Mouse (Mus musculus) forebrain, embryonic 13.5 days (tissue): ENCODE measurements around the gene Jade2. TPM values are rescaled to one million over a fixed set of nuclear protein-coding genes. Genes with fewer than 3 reads are reported as not detected.

ENCODE experiments used
- ATAC-seq: fragments of 200-750 bp; cut with Nextera tagmentation; 2 replicates; pipeline ENCODE4 v1.8.0; 2017
- H3K27ac ChIP-seq: fragments of 300-500 bp; sonication (generic); 2 replicates; pipeline ENCODE4 v1.5.1; 2015; ENCODE audit warnings: inconsistent platforms, mild to moderate bottlenecking, moderate library complexity
- H3K27me3 ChIP-seq: fragments of 300-500 bp; sonication (generic); 2 replicates; pipeline ENCODE4 v1.6.1; 2015; ENCODE audit warnings: mild to moderate bottlenecking, inconsistent platforms
- H3K36me3 ChIP-seq: fragments of 300-500 bp; sonication (generic); 2 replicates; pipeline ENCODE4 v1.6.1; 2015; ENCODE audit warnings: mild to moderate bottlenecking, inconsistent platforms; ENCODE audit not compliant: poor library complexity, severe bottlenecking
- H3K4me1 ChIP-seq: fragments of 300-500 bp; sonication (generic); 2 replicates; pipeline ENCODE4 v1.6.1; 2015; ENCODE audit warnings: inconsistent platforms
- H3K4me2 ChIP-seq: fragments of 300-500 bp; sonication (generic); 2 replicates; pipeline ENCODE4 v1.6.1; 2015; ENCODE audit warnings: inconsistent platforms, mild to moderate bottlenecking, moderate library complexity
- H3K4me3 ChIP-seq: fragments of 300-500 bp; sonication (generic); 2 replicates; pipeline ENCODE4 v1.5.1; 2015; ENCODE audit warnings: mild to moderate bottlenecking, inconsistent platforms
- H3K9ac ChIP-seq: fragments of 300-500 bp; sonication (generic); 2 replicates; pipeline ENCODE4 v1.6.1; 2015; ENCODE audit warnings: mild to moderate bottlenecking, inconsistent platforms
- H3K9me3 ChIP-seq: fragments of 300-500 bp; sonication (generic); replicated peaks from 2 replicates; pipeline ENCODE4 v1.6.1; 2016; ENCODE audit warnings: inconsistent platforms
- WGBS: fragments of 180-500 bp; shearing (Covaris S2); methylation state at CpG from one replicate; pipeline ENCODE4 v1.1.7; 2015; 5-methylcytosine and 5-hydroxymethylcytosine counted together
- polyA plus RNA-seq: library from polyadenylated mRNA; unstranded; fragments of >200 nt; fragmentation: Nextera tagmentation; extraction: Ambion mirVana; gene quantifications from 2 replicates; pipeline ENCODE4 v1.2.1, GENCODE M21; 2015

The Jade2 gene
- polyA plus RNA-seq, 1 experiment from 2014 or later = 0.27 TPM

- Histone ChIP-seq H3K4me2 (no peak overlapping the region), H3K27me3 (no peaks in the 10 kb centered on the region), H3K4me3 (no peak overlapping the region), H3K36me3 (no peaks in the 10 kb centered on the region), H3K9me3 (no peaks in the 10 kb centered on the region), H3K4me1 (peaks cover 9% of the 10 kb centered on the region), H3K9ac (no peak overlapping the region), H3K27ac (no peak overlapping the region)
- 82% methylated on average over 9 of the region's 9 CpGs for WGBS
- ATAC-seq = no peak
Observed at GRCm38 (mm10) chr11:51841149-51841548, 16.3 kb downstream of the Jade2 start.

- Histone ChIP-seq H3K9me3 (no peaks in the 10 kb centered on the region), H3K27me3 (no peaks in the 10 kb centered on the region), H3K4me3 (no peak overlapping the region), H3K27ac (no peak overlapping the region), H3K4me2 (no peak overlapping the region), H3K9ac (no peak overlapping the region), H3K4me1 (peaks cover 9% of the 10 kb centered on the region), H3K36me3 (no peaks in the 10 kb centered on the region)
- WGBS = 88% methylated on average over 9 of the region's 9 CpGs
- no peak for ATAC-seq
Observed at GRCm38 (mm10) chr11:51840657-51841056, 16.8 kb downstream of the Jade2 start.

- Histone ChIP-seq H3K4me3 (no peak overlapping the region), H3K9me3 (no peaks in the 10 kb centered on the region), H3K36me3 (no peaks in the 10 kb centered on the region), H3K4me1 (peaks cover 9% of the 10 kb centered on the region), H3K4me2 (no peak overlapping the region), H3K9ac (no peak overlapping the region), H3K27me3 (no peaks in the 10 kb centered on the region), H3K27ac (no peak overlapping the region)
- no peak for ATAC-seq
- 92% methylated on average over 11 of the region's 11 CpGs for WGBS
Observed at GRCm38 (mm10) chr11:51839973-51840372, 17.5 kb downstream of the Jade2 start.

GRCm38 (mm10) chr11:51839106-51839505 lies 18.3 kb downstream of the Jade2 start:
- Histone ChIP-seq H3K9ac (no peak overlapping the region), H3K4me1 (peaks cover 9% of the 10 kb centered on the region)
- 79% methylated on average over 2 of the region's 2 CpGs for WGBS

GRCm38 (mm10) chr11:51837164-51838153 lies 20.0 kb downstream of the Jade2 start:
- Histone ChIP-seq H3K4me2 (no peak overlapping the region), H3K9me3 (no peaks in the 10 kb centered on the region), H3K4me1 (peaks cover 11% of the 10 kb centered on the region), H3K9ac (no peak overlapping the region), H3K27me3 (no peaks in the 10 kb centered on the region), H3K36me3 (no peaks in the 10 kb centered on the region), H3K4me3 (no peak overlapping the region), H3K27ac (peak overlapping the region; percentile 31; the same call in 1 of the 2 replicates)
- ATAC-seq = no peak; the same call in 1 of the 2 replicates
- 63% methylated on average over 8 of the region's 8 CpGs for WGBS

More at GRCm38 (mm10) chr11:51839106-51839505, 18.3 kb downstream of the Jade2 start:
- H3K4me3 ChIP-seq = no peak overlapping the region
- no peaks in the 10 kb centered on the region for H3K9me3 ChIP-seq
- H3K27me3 ChIP-seq = no peaks in the 10 kb centered on the region
- no peaks in the 10 kb centered on the region for H3K36me3 ChIP-seq
- ATAC-seq = no peak
- no peak overlapping the region for H3K4me2 ChIP-seq
- no peak overlapping the region for H3K27ac ChIP-seq

GRCm38 (mm10) chr11:51836506-51836905 lies 20.9 kb downstream of the Jade2 start:
- ATAC-seq = no peak
- Histone ChIP-seq H3K9ac (no peak overlapping the region), H3K4me1 (peaks cover 13% of the 10 kb centered on the region), H3K4me2 (no peak overlapping the region), H3K27me3 (no peaks in the 10 kb centered on the region), H3K4me3 (no peak overlapping the region), H3K36me3 (no peaks in the 10 kb centered on the region), H3K27ac (peak overlapping the region; percentile 44; the same call in 1 of the 2 replicates), H3K9me3 (no peaks in the 10 kb centered on the region)
- WGBS = 83% methylated on average over 6 of the region's 6 CpGs

- H3K36me3 ChIP-seq = no peaks in the 10 kb centered on the region
- WGBS = 97% methylated on average over 12 of the region's 12 CpGs
- H3K27ac ChIP-seq = no peak overlapping the region
- H3K4me1 ChIP-seq = peaks cover 13% of the 10 kb centered on the region
- H3K27me3 ChIP-seq = no peaks in the 10 kb centered on the region
- no peak overlapping the region for H3K4me2 ChIP-seq
- no peak overlapping the region for H3K9ac ChIP-seq
- H3K9me3 ChIP-seq = no peaks in the 10 kb centered on the region
- ATAC-seq = no peak
- H3K4me3 ChIP-seq = no peak overlapping the region
Observed at GRCm38 (mm10) chr11:51835598-51835997, 21.9 kb downstream of the Jade2 start.

GRCm38 (mm10) chr11:51834067-51834411 lies 23.4 kb downstream of the Jade2 start:
- H3K4me3 ChIP-seq = no peak overlapping the region
- H3K36me3 ChIP-seq = no peaks in the 10 kb centered on the region
- WGBS = 93% methylated on average over 8 of the region's 8 CpGs
- ATAC-seq = no peak
- H3K27me3 ChIP-seq = no peaks in the 10 kb centered on the region
- no peak overlapping the region for H3K27ac ChIP-seq
- no peak overlapping the region for H3K4me2 ChIP-seq
- no peaks in the 10 kb centered on the region for H3K9me3 ChIP-seq
- H3K4me1 ChIP-seq = peaks cover 13% of the 10 kb centered on the region
- H3K9ac ChIP-seq = no peak overlapping the region

- H3K36me3 ChIP-seq = no peaks in the 10 kb centered on the region
- H3K4me2 ChIP-seq = no peak overlapping the region
- no peaks in the 10 kb centered on the region for H3K27me3 ChIP-seq
- whole genome bisulfite sequencing = 90% methylated on average over 10 of the region's 10 CpGs
- ATAC-seq = no peak
- H3K27ac ChIP-seq = no peak overlapping the region
- no peak overlapping the region for H3K9ac ChIP-seq
- no peaks in the 10 kb centered on the region for H3K9me3 ChIP-seq
- peaks cover 13% of the 10 kb centered on the region for H3K4me1 ChIP-seq
- no peak overlapping the region for H3K4me3 ChIP-seq
Observed at GRCm38 (mm10) chr11:51833393-51834066, 23.9 kb downstream of the Jade2 start.

- Histone ChIP-seq H3K27me3 (no peaks in the 10 kb centered on the region), H3K36me3 (no peaks in the 10 kb centered on the region), H3K4me3 (no peak overlapping the region), H3K27ac (no peak overlapping the region), H3K9ac (no peak overlapping the region), H3K4me1 (peaks cover 13% of the 10 kb centered on the region), H3K9me3 (no peaks in the 10 kb centered on the region), H3K4me2 (no peak overlapping the region)
- 81% methylated on average over 5 of the region's 5 CpGs for WGBS
- ATAC-seq = no peak
Observed at GRCm38 (mm10) chr11:51832992-51833391, 24.5 kb downstream of the Jade2 start.

- WGBS = 69% methylated on average over 4 of the region's 4 CpGs
- Histone ChIP-seq H3K27ac (no peak overlapping the region), H3K36me3 (no peaks in the 10 kb centered on the region), H3K4me1 (peaks cover 10% of the 10 kb centered on the region), H3K9ac (no peak overlapping the region), H3K9me3 (no peaks in the 10 kb centered on the region), H3K4me3 (no peak overlapping the region), H3K27me3 (no peaks in the 10 kb centered on the region), H3K4me2 (no peak overlapping the region)
- no peak for ATAC-seq
Observed at GRCm38 (mm10) chr11:51831962-51832909, 25.2 kb downstream of the Jade2 start.
